Mouse (Mus musculus) liver, embryonic 14.5 days (tissue): ENCODE data around the gene Olfr279.

Experiments used
- CTCF ChIP-seq: IDR thresholded peaks from 2 replicates; pipeline ENCODE4 v1.5.1; 2016; ENCODE audit warnings: antibody characterized with exemption, low read depth, control low read depth
- EP300 ChIP-seq: IDR thresholded peaks from 2 replicates; pipeline ENCODE4 v1.6.1; 2016; ENCODE audit warnings: antibody characterized with exemption, low read depth

GRCm38 (mm10) chr15:98479568-98480102 lies 12.6 kb upstream of the Olfr279 start:
- TF ChIP-seq CTCF (no peak), EP300 (no peak)
